ENCODE assay signal across 7 mouse cellular contexts in the genomic region with DNA sequence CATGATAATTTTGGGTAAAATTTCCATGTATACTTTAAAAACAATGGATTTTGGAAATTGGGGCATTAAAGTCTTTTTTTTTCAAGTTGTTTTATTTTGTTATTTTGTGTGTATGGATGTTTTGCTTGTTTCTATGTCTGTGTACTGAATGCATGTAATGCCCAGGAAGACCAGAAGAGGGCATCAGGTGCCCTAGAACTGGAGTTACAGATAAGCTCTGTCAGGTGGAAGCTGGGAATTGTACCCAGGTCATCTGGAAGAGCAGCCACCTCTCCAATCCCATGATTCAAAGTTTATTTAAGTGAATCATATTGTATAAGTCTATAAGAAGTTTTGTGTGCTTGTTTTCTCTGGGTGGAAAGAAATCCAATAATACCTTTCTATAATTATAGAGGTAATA.
DNase-seq lines count a peak whose midpoint lies in the region; TF ChIP-seq lines count a peak whose summit lies in the region.

No protein-coding gene starts in this region.

- H3K9me3 ChIP-seq in ES-Bruce4 (replicated peaks; ENCODE audit: control insufficient read depth, insufficient read depth, low read length, poor library complexity, severe bottlenecking) = no peaks in the 10 kb centered on the region

- H3K27me3 ChIP-seq in ES-Bruce4 (ENCODE audit: control insufficient read depth, insufficient read depth, low read length, poor library complexity, severe bottlenecking) = no peaks in the 10 kb centered on the region

- TF ChIP-seq CTCF in left cerebral cortex, adult 2 months (IDR thresholded peaks at IDR 0.05) = peak; percentile 50
- TF ChIP-seq CTCF in ES-Bruce4 (IDR thresholded peaks at IDR 0.05; ENCODE audit: low read depth, low read length) = peak; percentile 28

- no peak overlapping the region for H3K27ac ChIP-seq in left cerebral cortex, adult 2 months
- H3K27ac ChIP-seq in ES-Bruce4 (ENCODE audit: insufficient read depth, low read length) = no peak overlapping the region

- no peaks in the 10 kb centered on the region for H3K4me1 ChIP-seq in ES-Bruce4 (ENCODE audit: control insufficient read depth, insufficient read depth, low read length)

- H3K36me3 ChIP-seq in ES-Bruce4 (ENCODE audit: control insufficient read depth, insufficient read depth, low read length, poor library complexity, severe bottlenecking) = no peaks in the 10 kb centered on the region

- H3K4me3 ChIP-seq in left cerebral cortex, adult 2 months = no peak overlapping the region
- H3K4me3 ChIP-seq in ES-Bruce4 (ENCODE audit: low read depth, low read length) = no peak overlapping the region

- TF ChIP-seq EP300 in ES-Bruce4 (IDR thresholded peaks at IDR 0.05; ENCODE audit: insufficient read depth, low read depth, low read length) = no peak

- TF ChIP-seq POLR2A in ES-Bruce4 (IDR thresholded peaks at IDR 0.05; ENCODE audit: insufficient read depth, low read length) = no peak

- H3K9ac ChIP-seq in ES-Bruce4 (ENCODE audit: low read depth, poor library complexity, severe bottlenecking) = no peak overlapping the region

- DNase-seq in left cerebral cortex, adult 2 months (ENCODE audit: extremely low spot score in 1 of 2, low spot score in 2 of 2) = no peak
- no peak for DNase-seq in left cerebral cortex, adult 11 months (ENCODE audit: low spot score)
- peak; percentile 52 for DNase-seq in WW6 (ENCODE audit: low read depth, low spot score)
- DNase-seq in mesoderm, embryonic 11.5 days (ENCODE audit: low read depth, low spot score) = peak; percentile 41
- DNase-seq in cerebellum, adult 11 months = no peak
- no peak for DNase-seq in cerebellum, postnatal 4 days (ENCODE audit: low spot score in 2 of 2)

- intact Hi-C loops in left cerebral cortex, adult 2 months (cut with DNase I) = no loop called here

Comparison
In these comparisons a context has a peak if more than half of its experiments do, and no peak if none do; other contexts are left out.
1. DNase-seq: peak in WW6 (single experiment) and mesoderm, embryonic 11.5 days (single experiment); none in left cerebral cortex, adult 2 months (0 of 2), left cerebral cortex, adult 11 months (single experiment), cerebellum, adult 11 months (single experiment) and cerebellum, postnatal 4 days (0 of 2).